Mouse (Mus musculus): ENCODE measurements around the gene Olfr1472.
"Not testable (repeated sequence)": the region's sequence is repeated elsewhere in the genome, so short reads cannot be mapped to it uniquely, and the experiment has no call there.

The Olfr1472 gene

GRCm38 (mm10) chr19:13455986-13456385 lies at the start of gene Olfr1472:
TSS of gene Olfr1472 (minus strand) at chr19:13456086.
- DNase-seq = no peak

- DNase-seq = no peak
Measured at GRCm38 (mm10) chr19:13500246-13500645, 44.4 kb upstream of the Olfr1472 start, which contains the start of gene Olfr1477. TSS of gene Olfr1477 (plus strand) at chr19:13500546.

GRCm38 (mm10) chr19:13480096-13480495 lies 24.2 kb upstream of the Olfr1472 start, which contains the start of gene Olfr1475:
TSS of gene Olfr1475 (minus strand) at chr19:13480196.
- no peak for DNase-seq

GRCm38 (mm10) chr19:13469265-13469664 lies 13.4 kb upstream of the Olfr1472 start, which contains the start of gene Olfr1474:
TSS of gene Olfr1474 (plus strand) at chr19:13469565.
- not testable (repeated sequence) for DNase-seq

GRCm38 (mm10) chr19:13443109-13443508 lies 12.8 kb downstream of the Olfr1472 start, which contains the start of gene Olfr1471:
TSS of gene Olfr1471 (plus strand) at chr19:13443409.
- DNase-seq = not testable (repeated sequence)

GRCm38 (mm10) chr19:13407549-13407948 lies 48.3 kb downstream of the Olfr1472 start, which contains the start of gene Olfr1469:
TSS of gene Olfr1469 (plus strand) at chr19:13407849.
- DNase-seq = no peak

All from layer of hippocampus, adult 9-11 months (tissue).